Mouse (Mus musculus) G1E (cell line): ENCODE measurements around the gene Olfr38. TPM values are rescaled to one million over a fixed set of nuclear protein-coding genes. Genes with fewer than 3 reads are reported as not detected.

Experiments used
- ATAC-seq: 2 replicates; pipeline ENCODE4 v1.8.0; 2016; ENCODE audit warnings: mild to moderate bottlenecking; ENCODE audit not compliant: insufficient number of reproducible peaks, poor library complexity, low FRiP score, severe bottlenecking; ENCODE audit errors: extremely low read depth
- DNase-seq: peaks from one replicate; pipeline ENCODE4 v3.0.0; 2012; ENCODE audit warnings: low spot score
- H3K27me3 ChIP-seq: 2 replicates; pipeline ENCODE4 v1.6.1; 2012; ENCODE audit warnings: mild to moderate bottlenecking, low read length, inconsistent platforms; ENCODE audit not compliant: insufficient read depth
- H3K36me3 ChIP-seq: replicated peaks from 2 replicates; pipeline ENCODE3; 2012; ENCODE audit warnings: mild to moderate bottlenecking, inconsistent platforms
- H3K4me1 ChIP-seq: 2 replicates; pipeline ENCODE4 v1.6.1; 2012; ENCODE audit warnings: low read depth, low read length, inconsistent platforms, mixed read lengths; ENCODE audit not compliant: insufficient read depth
- H3K4me3 ChIP-seq: 2 replicates; pipeline ENCODE4 v1.5.1; 2012; ENCODE audit warnings: low read depth, mild to moderate bottlenecking, inconsistent platforms, low read length, moderate library complexity, mixed read lengths
- H3K9me3 ChIP-seq: replicated peaks from 2 replicates; pipeline ENCODE4 v1.6.1; 2012; ENCODE audit warnings: inconsistent platforms
- CTCF ChIP-seq: IDR thresholded peaks from 2 replicates; pipeline ENCODE4 v1.5.1; 2012; ENCODE audit warnings: low read depth, low read length, inconsistent platforms, mixed read lengths
- GATA1 ChIP-seq: IDR thresholded peaks from 2 replicates; pipeline ENCODE4 v1.6.1; 2012; ENCODE audit warnings: borderline replicate concordance, low read length, inconsistent platforms, mixed read lengths
- GATA2 ChIP-seq: IDR thresholded peaks from 2 replicates; pipeline ENCODE4 v1.6.1; 2012; ENCODE audit warnings: low read depth, low read length, inconsistent platforms, borderline replicate concordance
- POLR2AphosphoS5 ChIP-seq: IDR thresholded peaks from 2 replicates; pipeline ENCODE4 v1.6.1; 2012; ENCODE audit warnings: low read depth, low read length, inconsistent platforms; ENCODE audit not compliant: insufficient replicate concordance
- TAL1 ChIP-seq: conservative IDR thresholded peaks from 2 replicates; pipeline ENCODE4 v1.6.1; 2012; ENCODE audit warnings: low read depth, low read length, inconsistent platforms, mixed read lengths
- polyA plus RNA-seq: library from polyadenylated mRNA; stranded (reverse); fragments of >175 nt; gene quantifications from 2 replicates; pipeline ENCODE4 v1.2.3, GENCODE M21; 2012
- total RNA-seq, 2 experiments: library from RNA; stranded (forward) in 1 of 2; stranded (reverse) in 1 of 2; fragments of 200-1000 nt in 1 of 2; fragments of >200 nt in 1 of 2; fragmentation: Nextera tagmentation in 1 of 2; gene quantifications; 2 replicates each; pipeline ENCODE4 v1.2.3; 2014 to 2017

Gene Olfr38
- not detected in 2 replicates for total RNA-seq (2014; fragmentation: Nextera tagmentation)
- 0.17 and 0.22 TPM in 2 replicates for total RNA-seq (2017)
- not detected in 2 replicates for polyA plus RNA-seq

DNA sequence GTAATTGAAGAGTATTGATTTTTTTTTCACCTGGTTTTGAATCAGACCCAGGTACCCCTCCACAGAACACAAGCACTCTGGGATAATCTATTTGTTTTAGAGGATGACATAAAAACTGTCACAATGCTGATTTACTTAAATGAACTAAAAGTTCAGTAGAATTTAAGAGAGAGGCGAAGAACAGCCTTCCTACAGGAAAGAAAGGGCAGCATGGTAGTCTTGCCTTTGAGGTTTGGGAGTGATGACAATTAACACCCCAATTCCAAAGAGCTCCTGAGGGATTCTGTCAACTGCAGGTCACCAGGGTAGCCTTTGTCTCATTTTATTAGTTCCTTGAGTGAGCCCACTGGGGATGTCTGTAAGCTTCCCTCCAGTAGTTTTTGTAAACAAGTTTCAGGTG lies at the start of gene Olfr38:
Gene Olfr38 (plus strand): TSS at position 301 of the 400 bp plus-strand sequence.
- no peaks in the 10 kb centered on the region for H3K36me3 ChIP-seq
- no peaks in the 10 kb centered on the region for H3K27me3 ChIP-seq
- no peak within 1 kb of the TSS for H3K4me3 ChIP-seq
- ATAC-seq (no peak), DNase-seq (no peak)
- TF ChIP-seq GATA1 (no peak), POLR2AphosphoS5 (no peak), GATA2 (no peak), CTCF (no peak), TAL1 (no peak)
- no peaks in the 10 kb centered on the region for H3K4me1 ChIP-seq
- H3K9me3 ChIP-seq = no peaks in the 10 kb centered on the region

GRCm38 (mm10) chr6:42709291-42710211 lies 46.7 kb upstream of the Olfr38 start, which contains the start of gene Tcaf1:
TSS of gene Tcaf1 (minus strand) at chr6:42710088.
- H3K9me3 ChIP-seq = no peaks in the 10 kb centered on the region
- no peak for TF ChIP-seq TAL1
- TF ChIP-seq GATA1 = no peak
- TF ChIP-seq POLR2AphosphoS5 = no peak
- no peak for TF ChIP-seq GATA2
- no peak for TF ChIP-seq CTCF
- peaks cover 5% of the 10 kb centered on the region; the same call in 1 of the 2 replicates for H3K27me3 ChIP-seq
- H3K4me1 ChIP-seq = no peaks in the 10 kb centered on the region
- ATAC-seq (no peak), DNase-seq (no peak)
- H3K4me3 ChIP-seq = no peak within 1 kb of the TSS
- H3K36me3 ChIP-seq = no peaks in the 10 kb centered on the region

DNA sequence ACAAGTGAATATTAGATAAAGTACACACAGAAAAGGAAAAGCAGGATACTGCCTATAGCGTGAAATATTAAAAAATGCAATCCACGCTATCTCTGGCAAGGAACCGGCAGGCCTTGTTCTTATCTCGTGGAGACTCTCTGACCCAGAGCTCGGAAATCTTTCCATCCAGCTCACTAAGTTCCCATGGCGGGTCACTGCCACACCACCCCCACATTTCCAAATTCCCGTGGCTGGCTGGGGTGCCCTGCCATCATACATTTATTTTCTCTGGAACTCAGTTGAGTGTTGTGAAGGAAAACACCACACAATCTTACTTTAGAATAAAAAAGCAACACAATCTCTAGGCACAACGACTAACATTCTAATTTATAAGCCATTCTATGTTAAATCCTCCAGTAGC lies 41.5 kb upstream of the Olfr38 start:
- ATAC-seq = no peak

DNA sequence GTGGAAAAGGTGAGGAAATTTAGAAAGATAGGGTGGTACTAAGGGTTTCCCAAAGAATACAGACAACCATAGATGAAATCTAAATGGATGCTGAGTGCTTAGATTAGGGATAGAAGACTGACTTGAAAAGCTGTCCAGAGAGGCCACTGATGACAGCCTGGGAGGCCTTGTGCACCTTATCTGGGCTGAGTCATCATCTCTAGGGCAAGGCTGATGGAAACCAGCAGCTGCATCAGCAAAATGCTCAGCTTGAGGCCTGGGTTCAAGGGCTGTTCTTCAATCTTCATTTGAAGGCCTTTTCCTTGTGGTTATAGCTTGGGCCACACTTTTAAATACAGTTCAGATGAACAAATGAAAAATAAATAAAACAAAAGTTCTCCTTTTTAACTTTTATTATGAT lies 38.2 kb upstream of the Olfr38 start:
- no peak for ATAC-seq
- no peak overlapping the region for H3K4me3 ChIP-seq
- H3K4me1 ChIP-seq = no peaks in the 10 kb centered on the region

More for the DNA sequence above, 41.5 kb upstream of the Olfr38 start:
- Histone ChIP-seq H3K4me3 (no peak overlapping the region), H3K36me3 (no peaks in the 10 kb centered on the region), H3K27me3 (peaks cover 3% of the 10 kb centered on the region; the same call in 1 of the 2 replicates), H3K9me3 (no peaks in the 10 kb centered on the region), H3K4me1 (no peaks in the 10 kb centered on the region)
- DNase-seq = no peak
- TF ChIP-seq GATA2 (no peak), CTCF (no peak), TAL1 (no peak), GATA1 (no peak), POLR2AphosphoS5 (no peak)

DNA sequence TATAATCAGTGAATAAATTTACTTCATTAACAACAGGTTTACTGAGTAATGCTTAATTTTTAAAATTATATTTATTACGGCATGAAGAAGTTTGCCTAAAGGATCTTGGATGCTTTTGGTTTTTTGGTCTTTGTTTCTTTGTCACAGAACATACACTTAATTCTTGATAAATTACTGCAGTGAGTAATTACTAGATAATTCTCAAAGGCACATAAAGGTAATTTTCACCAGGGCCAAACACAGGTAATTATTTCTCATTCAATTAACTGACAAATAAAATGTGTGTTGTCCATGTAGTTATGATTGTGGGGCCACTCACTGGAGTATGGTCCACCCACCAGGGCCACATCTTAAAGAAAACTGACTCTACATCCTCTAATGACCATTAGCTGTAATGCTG lies 17.1 kb upstream of the Olfr38 start, which contains the start of gene Olfr453:
Gene Olfr453 (plus strand): TSS at position 301 of the 400 bp plus-strand sequence.
- ATAC-seq = no peak
- TF ChIP-seq POLR2AphosphoS5 (no peak), TAL1 (no peak), GATA2 (no peak), CTCF (no peak), GATA1 (no peak)

More for the DNA sequence above, 38.2 kb upstream of the Olfr38 start:
- no peaks in the 10 kb centered on the region for H3K9me3 ChIP-seq
- H3K36me3 ChIP-seq = no peaks in the 10 kb centered on the region
- no peak for DNase-seq
- TF ChIP-seq GATA1 = no peak
- no peak for TF ChIP-seq POLR2AphosphoS5
- TF ChIP-seq GATA2 = no peak
- TF ChIP-seq CTCF = no peak
- TF ChIP-seq TAL1 = no peak
- no peaks in the 10 kb centered on the region for H3K27me3 ChIP-seq

GRCm38 (mm10) chr6:42742303-42742702 lies 13.9 kb upstream of the Olfr38 start:
- Histone ChIP-seq H3K4me3 (no peak overlapping the region), H3K4me1 (no peaks in the 10 kb centered on the region), H3K36me3 (no peaks in the 10 kb centered on the region), H3K9me3 (no peaks in the 10 kb centered on the region), H3K27me3 (no peaks in the 10 kb centered on the region)
- no peak for ATAC-seq
- DNase-seq = no peak
- TF ChIP-seq CTCF (no peak), POLR2AphosphoS5 (no peak), TAL1 (no peak), GATA2 (no peak), GATA1 (no peak)

More for the DNA sequence above, 17.1 kb upstream of the Olfr38 start, which contains the start of gene Olfr453:
- Histone ChIP-seq H3K27me3 (no peaks in the 10 kb centered on the region), H3K36me3 (no peaks in the 10 kb centered on the region), H3K9me3 (no peaks in the 10 kb centered on the region), H3K4me3 (no peak within 1 kb of the TSS), H3K4me1 (no peaks in the 10 kb centered on the region)
- DNase-seq = no peak
